Mouse (Mus musculus) embryonic facial prominence, embryonic 13.5 days (tissue): ENCODE measurements around the gene Gm49486. TPM values are rescaled to one million over a fixed set of nuclear protein-coding genes. Genes with fewer than 3 reads are reported as not detected.
"Not testable (repeated sequence)": the region's sequence is repeated elsewhere in the genome, so short reads cannot be mapped to it uniquely, and the experiment has no call there.

Experiments
- ATAC-seq: fragments of 200-750 bp; cut with Nextera tagmentation; 2 replicates; pipeline ENCODE4 v1.8.0; 2017; ENCODE audit warnings: low read depth; ENCODE audit not compliant: insufficient number of reproducible peaks, insufficient read depth, low FRiP score, low TSS enrichment
- H3K27ac ChIP-seq: fragments of 300-500 bp; sonication (generic); 2 replicates; pipeline ENCODE4 v1.5.1; 2015; ENCODE audit warnings: moderate library complexity, mild to moderate bottlenecking, inconsistent platforms
- H3K27me3 ChIP-seq: fragments of 300-500 bp; sonication (generic); 2 replicates; pipeline ENCODE4 v1.6.1; 2015; ENCODE audit warnings: mild to moderate bottlenecking, inconsistent platforms
- H3K36me3 ChIP-seq: fragments of 300-500 bp; sonication (generic); 2 replicates; pipeline ENCODE4 v1.6.1; 2015; ENCODE audit warnings: mild to moderate bottlenecking, inconsistent platforms
- H3K4me1 ChIP-seq: fragments of 300-500 bp; sonication (generic); 2 replicates; pipeline ENCODE4 v1.6.1; 2015; ENCODE audit warnings: inconsistent platforms
- H3K4me2 ChIP-seq: fragments of 300-500 bp; sonication (generic); 2 replicates; pipeline ENCODE4 v1.6.1; 2015; ENCODE audit warnings: moderate library complexity, mild to moderate bottlenecking, inconsistent platforms
- H3K4me3 ChIP-seq: fragments of 300-500 bp; sonication (generic); 2 replicates; pipeline ENCODE4 v1.5.1; 2015; ENCODE audit warnings: mild to moderate bottlenecking, inconsistent platforms
- H3K9ac ChIP-seq: fragments of 300-500 bp; sonication (generic); 2 replicates; pipeline ENCODE4 v1.6.1; 2015; ENCODE audit warnings: mild to moderate bottlenecking, inconsistent platforms
- H3K9me3 ChIP-seq: fragments of 300-500 bp; sonication (generic); 2 replicates; pipeline ENCODE4 v1.6.1; 2016; ENCODE audit warnings: inconsistent platforms
- WGBS: fragments of 180-500 bp; shearing (Covaris S2); methylation state at CpG from one replicate; pipeline ENCODE4 v1.1.7; 2015; ENCODE audit warnings: mixed read lengths; 5-methylcytosine and 5-hydroxymethylcytosine counted together
- polyA plus RNA-seq: library from polyadenylated mRNA; unstranded; fragments of >200 nt; fragmentation: Nextera tagmentation; extraction: Ambion mirVana; gene quantifications from 2 replicates; pipeline ENCODE4 v1.2.1, GENCODE M21; 2015

The Gm49486 gene
- polyA plus RNA-seq, 1 experiment from 2014 or later = 1.6 TPM

DNA sequence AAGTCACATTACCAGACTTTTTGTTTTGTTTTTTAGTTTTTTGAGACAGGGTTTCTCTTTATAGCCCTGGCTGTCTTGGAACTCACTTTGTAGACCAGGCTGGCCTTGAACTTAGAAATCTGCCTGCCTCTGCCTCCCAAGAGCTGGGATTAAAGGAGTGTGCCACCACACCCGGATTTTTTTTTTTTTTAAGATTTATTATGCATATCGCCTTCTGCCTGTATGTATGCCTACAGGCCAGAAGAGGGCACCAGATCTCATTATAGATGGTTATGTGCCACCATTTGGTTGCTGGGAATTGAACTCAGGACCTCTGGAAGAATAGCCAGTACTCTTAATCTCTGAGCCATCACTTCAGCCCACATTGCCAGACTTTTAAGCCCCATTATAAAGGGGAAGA is 3.4 kb upstream of the Gm49486 start:
- not testable (repeated sequence) for ATAC-seq

DNA sequence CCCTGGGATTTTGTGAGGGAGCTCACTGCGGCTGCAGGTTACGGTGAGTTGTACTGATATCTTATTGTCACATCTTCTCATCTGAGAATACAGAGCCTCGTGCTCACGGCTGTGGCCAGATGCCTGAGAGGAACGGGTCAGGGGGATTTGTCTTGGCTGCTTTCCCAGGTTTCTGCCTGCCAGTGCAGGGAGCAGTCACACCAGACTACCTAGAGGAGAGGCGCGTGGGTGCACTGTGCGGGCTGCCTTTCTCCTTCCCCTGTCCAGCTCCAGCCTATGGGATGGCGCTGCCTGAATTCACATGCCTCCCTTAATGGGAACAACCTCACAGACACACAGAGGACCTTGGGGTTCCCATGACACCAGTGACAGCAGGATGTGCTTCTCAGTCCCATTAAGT is 6.1 kb downstream of the Gm49486 start:
- Histone ChIP-seq H3K4me1 (peaks cover 2% of the 10 kb centered on the region; the same call in 1 of the 2 replicates), H3K4me2 (no peak overlapping the region), H3K36me3 (peaks cover 79% of the 10 kb centered on the region), H3K27me3 (no peaks in the 10 kb centered on the region), H3K9me3 (no peaks in the 10 kb centered on the region), H3K9ac (no peak overlapping the region), H3K27ac (no peak overlapping the region), H3K4me3 (no peak overlapping the region)
- ATAC-seq = no peak
- WGBS = 88% methylated on average over 9 of the region's 9 CpGs

More for the DNA sequence above, 3.4 kb upstream of the Gm49486 start:
- H3K27me3 ChIP-seq, H3K4me3 ChIP-seq, H3K4me2 ChIP-seq, H3K36me3 ChIP-seq, H3K9me3 ChIP-seq, H3K27ac ChIP-seq, H3K9ac ChIP-seq: not testable (repeated sequence)
- peaks cover 20% of the 10 kb centered on the region for H3K4me1 ChIP-seq
- WGBS = 65% methylated on average over 2 of the region's 2 CpGs

DNA sequence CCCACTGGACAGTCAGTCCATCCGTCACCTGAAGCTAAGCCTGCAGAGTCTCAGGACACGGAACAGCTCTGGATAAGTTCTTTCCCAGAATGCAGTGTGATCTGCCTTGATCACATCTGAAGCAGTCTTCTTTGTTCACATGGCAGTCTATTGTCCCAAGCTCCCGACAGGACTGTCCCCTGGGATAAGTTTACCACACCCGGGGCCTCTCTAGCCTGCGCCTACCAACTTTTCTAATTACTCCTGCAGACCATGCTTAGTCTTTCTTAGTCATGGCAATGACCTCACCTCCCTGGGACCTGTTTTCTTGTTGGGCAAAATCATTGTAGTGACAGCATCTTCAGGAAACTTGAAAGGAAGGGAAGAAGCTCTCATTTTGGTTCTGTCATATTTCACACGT is 8.8 kb downstream of the Gm49486 start:
- Histone ChIP-seq H3K9me3 (no peaks in the 10 kb centered on the region), H3K4me1 (no peaks in the 10 kb centered on the region; the same call in 1 of the 2 replicates), H3K4me2 (no peak overlapping the region), H3K27ac (no peak overlapping the region), H3K36me3 (peaks cover 85% of the 10 kb centered on the region), H3K9ac (no peak overlapping the region), H3K4me3 (no peak overlapping the region), H3K27me3 (no peaks in the 10 kb centered on the region)
- ATAC-seq = no peak
- WGBS = 84% methylated on average over 6 of the region's 6 CpGs

DNA sequence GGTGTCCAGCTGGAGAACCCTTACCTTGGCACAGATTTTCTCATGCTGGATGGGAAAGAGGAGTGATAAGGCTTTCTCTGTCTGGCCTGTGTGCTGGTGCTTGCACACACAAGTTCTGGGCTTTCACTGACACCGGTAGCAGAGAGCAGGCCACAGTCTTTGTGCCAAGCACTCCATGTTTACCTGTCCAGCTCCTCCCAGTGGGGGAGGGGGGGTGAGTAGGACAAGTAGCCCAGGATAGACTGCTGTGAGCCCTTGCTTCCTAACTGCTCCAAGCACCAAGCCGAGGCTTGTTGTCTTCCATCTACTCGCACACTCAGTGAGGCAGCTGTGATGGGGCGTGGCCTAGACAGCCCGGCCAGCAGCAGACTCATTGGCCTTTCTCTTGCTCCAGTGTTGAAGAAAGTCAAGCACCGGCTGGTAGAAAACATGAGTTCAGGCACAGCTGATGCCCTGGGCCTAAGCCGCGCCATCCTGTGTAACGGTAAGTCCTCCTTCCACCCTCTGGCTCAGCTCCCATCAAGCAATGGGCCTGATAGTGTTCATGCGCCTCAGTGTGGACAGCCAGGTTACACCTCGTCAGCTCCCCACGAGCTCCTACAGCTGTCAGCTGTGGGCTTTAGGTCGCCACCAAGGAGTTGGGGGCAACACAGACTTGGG is 13.5 kb downstream of the Gm49486 start:
- H3K4me3 ChIP-seq = no peak overlapping the region
- no peak overlapping the region for H3K4me2 ChIP-seq
- no peak for ATAC-seq
- no peaks in the 10 kb centered on the region for H3K9me3 ChIP-seq
- WGBS = 75% methylated on average over 13 of the region's 13 CpGs
- H3K27me3 ChIP-seq = no peaks in the 10 kb centered on the region
- H3K36me3 ChIP-seq = peaks cover 82% of the 10 kb centered on the region
- H3K27ac ChIP-seq = 0 out of 2 replicates have a peak overlapping the region, but pooled peaks have one; percentile 11
- peak overlapping the region; percentile 32; the same call in 1 of the 2 replicates for H3K9ac ChIP-seq
- H3K4me1 ChIP-seq = peaks cover 6% of the 10 kb centered on the region

DNA sequence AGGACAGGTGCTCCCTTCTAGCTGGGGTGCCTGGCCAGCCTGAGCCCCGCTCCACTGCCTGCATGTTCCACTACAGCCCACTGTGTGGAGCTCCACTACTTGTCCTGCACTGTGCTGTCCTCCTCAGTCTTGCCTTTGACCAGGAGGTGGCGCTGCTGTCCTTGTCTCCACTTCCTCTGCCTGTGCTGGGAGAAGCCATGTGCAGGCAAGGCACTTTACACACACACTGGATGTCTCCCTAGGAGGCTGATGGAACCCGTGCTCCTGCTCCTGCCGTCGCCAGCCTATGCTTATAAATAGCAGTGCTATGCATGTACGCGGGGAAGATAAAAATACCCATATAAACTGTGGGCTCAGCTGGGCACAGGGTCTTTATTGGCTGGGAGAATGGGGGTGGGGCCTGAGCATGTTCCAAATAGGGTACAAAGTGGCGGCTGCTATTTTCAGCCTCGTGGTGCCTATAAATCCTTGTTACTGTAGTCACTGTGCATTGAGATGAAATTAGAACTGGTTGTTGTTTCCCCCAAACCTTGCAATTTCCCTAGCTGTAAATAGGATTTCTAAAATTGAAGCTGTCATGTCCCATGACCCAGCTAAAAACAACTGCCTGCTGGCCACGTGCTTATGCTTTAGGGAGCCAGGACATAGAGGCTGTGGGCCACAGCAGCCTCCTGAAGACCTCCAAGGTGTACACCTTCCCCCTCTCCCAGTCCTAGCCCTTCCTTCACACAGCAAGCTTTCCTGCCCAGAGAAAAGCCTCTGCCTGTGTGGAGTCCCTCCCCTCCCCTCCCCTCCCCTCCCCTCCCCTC is 14.2 kb downstream of the Gm49486 start:
- peak overlapping the region; percentile 32; the same call in 1 of the 2 replicates for H3K9ac ChIP-seq
- H3K9me3 ChIP-seq = no peaks in the 10 kb centered on the region
- H3K4me1 ChIP-seq = peaks cover 6% of the 10 kb centered on the region
- peak; percentile 90 for ATAC-seq
- no peak overlapping the region for H3K4me2 ChIP-seq
- 0 out of 2 replicates have a peak overlapping the region, but pooled peaks have one; percentile 33 for H3K27ac ChIP-seq
- H3K36me3 ChIP-seq = peaks cover 83% of the 10 kb centered on the region
- H3K27me3 ChIP-seq = no peaks in the 10 kb centered on the region
- no peak overlapping the region for H3K4me3 ChIP-seq
- WGBS = 20% methylated on average over 10 of the region's 10 CpGs

DNA sequence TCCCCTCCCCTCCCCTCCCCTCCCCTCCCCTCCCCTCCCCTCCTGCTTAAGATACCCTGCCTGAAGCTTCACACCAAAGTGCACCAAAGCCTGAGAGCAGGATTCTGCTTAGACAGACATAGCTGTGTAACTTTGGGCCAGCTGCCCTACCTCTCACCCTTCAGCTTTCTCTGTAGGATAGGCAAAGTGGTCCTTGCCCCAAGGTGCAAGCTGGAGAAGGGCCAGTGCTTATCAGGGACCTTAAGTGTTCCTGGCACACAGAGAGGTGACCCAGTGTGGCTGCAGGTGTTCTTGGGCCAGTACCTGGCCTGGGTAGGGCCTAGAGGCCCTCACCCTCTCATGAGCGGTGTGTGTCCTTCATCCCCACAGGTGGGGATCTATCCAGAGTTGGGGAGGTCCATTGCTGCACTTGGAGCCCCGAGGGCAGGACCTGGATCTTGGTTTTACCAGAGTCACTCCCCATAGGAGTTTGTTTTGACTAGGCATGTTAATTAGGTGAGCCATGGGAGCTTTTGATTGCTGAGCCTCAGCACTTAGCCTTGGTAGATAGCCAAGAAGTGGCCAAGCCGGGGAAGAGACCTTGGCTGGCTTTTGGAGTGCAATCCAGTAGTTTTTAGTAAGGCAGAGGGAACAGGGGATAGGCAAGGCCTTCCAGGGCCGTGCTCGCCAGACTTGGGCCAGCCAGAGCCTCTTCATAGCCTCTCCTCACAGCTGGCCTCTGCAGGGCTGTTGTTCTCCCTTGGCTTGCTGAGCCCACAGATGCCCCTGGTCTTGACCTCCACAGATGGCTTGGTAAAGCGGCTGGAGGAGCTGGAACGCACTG is 15.1 kb downstream of the Gm49486 start:
- no peak for ATAC-seq
- Histone ChIP-seq H3K36me3 (peaks cover 83% of the 10 kb centered on the region), H3K9me3 (no peaks in the 10 kb centered on the region), H3K4me2 (no peak overlapping the region), H3K27ac (0 out of 2 replicates have a peak overlapping the region, but pooled peaks have one; percentile 11), H3K9ac (peak overlapping the region; percentile 22; the same call in 1 of the 2 replicates), H3K4me3 (no peak overlapping the region), H3K4me1 (peaks cover 6% of the 10 kb centered on the region), H3K27me3 (no peaks in the 10 kb centered on the region)
- 77% methylated on average over 7 of the region's 7 CpGs for WGBS

DNA sequence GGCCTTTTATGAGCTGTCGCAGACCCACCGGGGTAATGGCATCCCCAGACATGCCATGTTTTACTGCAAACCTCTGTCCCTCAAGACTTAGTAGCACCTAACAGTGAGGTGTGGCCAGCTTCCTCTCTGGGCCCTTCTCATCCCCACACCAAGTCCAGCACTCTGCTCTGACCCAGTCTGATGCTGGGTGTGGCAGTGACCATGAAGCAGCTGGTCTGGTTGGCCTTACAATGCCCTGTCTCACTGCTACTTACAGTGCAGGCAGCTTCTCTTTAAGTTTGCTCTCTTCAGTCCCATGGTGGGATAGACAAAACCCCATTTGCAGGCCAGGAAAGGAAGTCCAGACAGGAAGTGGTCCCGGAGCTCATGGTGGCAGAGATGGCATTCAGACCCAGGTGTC is 16.1 kb downstream of the Gm49486 start:
- no peak overlapping the region for H3K4me2 ChIP-seq
- no peaks in the 10 kb centered on the region for H3K27me3 ChIP-seq
- no peak overlapping the region for H3K4me3 ChIP-seq
- 93% methylated on average over 3 of the region's 3 CpGs for WGBS
- no peak overlapping the region for H3K27ac ChIP-seq
- ATAC-seq = no peak
- peaks cover 6% of the 10 kb centered on the region for H3K4me1 ChIP-seq
- no peaks in the 10 kb centered on the region for H3K9me3 ChIP-seq
- H3K9ac ChIP-seq = no peak overlapping the region
- peaks cover 77% of the 10 kb centered on the region for H3K36me3 ChIP-seq

DNA sequence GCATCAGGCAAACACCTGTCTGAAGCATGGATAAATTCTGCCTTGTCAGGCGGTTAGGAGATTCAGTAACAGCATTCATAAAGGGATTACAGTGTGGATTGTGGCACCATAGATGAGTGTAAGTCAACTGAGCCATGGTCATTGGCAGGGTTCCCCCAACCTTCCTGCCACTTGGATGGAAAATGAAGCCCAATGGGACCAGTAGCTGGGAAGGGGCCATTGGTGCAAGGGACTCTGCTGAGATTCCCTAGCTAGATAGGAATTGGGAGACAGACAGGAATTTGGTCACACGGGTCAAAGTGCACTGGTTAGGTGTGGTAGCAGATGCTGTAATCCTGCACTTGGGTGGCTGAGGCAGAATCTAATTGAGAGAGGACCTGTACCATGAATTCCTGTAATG is 21.0 kb downstream of the Gm49486 start:
- ATAC-seq = no peak
- Histone ChIP-seq H3K27ac (no peak overlapping the region), H3K9ac (no peak overlapping the region), H3K4me3 (no peak overlapping the region), H3K36me3 (peaks cover 42% of the 10 kb centered on the region), H3K4me2 (no peak overlapping the region), H3K9me3 (no peaks in the 10 kb centered on the region), H3K4me1 (peaks cover 27% of the 10 kb centered on the region), H3K27me3 (peaks cover 45% of the 10 kb centered on the region)
- 79% methylated on average over 2 of the region's 2 CpGs for WGBS

DNA sequence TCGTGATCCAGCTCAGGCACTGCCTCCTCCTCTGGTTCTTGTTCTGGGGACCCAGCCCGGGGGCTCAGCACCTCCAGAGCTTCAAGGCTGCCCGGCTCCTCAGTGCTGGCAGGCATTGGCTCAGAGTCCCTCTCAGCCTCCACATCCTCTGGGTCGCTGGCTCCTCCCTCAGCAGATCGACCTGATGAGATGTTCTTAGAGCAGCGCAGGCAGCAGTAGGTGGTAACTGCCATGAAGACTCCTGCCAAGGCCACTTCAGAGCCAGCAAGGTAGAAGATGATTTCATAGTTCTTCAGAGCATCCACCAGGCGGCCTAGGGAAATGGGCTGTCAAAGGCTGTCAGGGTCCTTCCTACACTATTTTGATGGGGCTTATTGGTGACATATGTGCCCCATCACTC is 22.0 kb downstream of the Gm49486 start:
- no peak overlapping the region for H3K27ac ChIP-seq
- peaks cover 45% of the 10 kb centered on the region for H3K27me3 ChIP-seq
- no peak for ATAC-seq
- H3K4me3 ChIP-seq = no peak overlapping the region
- H3K36me3 ChIP-seq = peaks cover 32% of the 10 kb centered on the region
- no peaks in the 10 kb centered on the region for H3K9me3 ChIP-seq
- H3K4me1 ChIP-seq = peaks cover 27% of the 10 kb centered on the region
- 49% methylated on average over 7 of the region's 7 CpGs for WGBS
- no peak overlapping the region for H3K4me2 ChIP-seq
- no peak overlapping the region for H3K9ac ChIP-seq

DNA sequence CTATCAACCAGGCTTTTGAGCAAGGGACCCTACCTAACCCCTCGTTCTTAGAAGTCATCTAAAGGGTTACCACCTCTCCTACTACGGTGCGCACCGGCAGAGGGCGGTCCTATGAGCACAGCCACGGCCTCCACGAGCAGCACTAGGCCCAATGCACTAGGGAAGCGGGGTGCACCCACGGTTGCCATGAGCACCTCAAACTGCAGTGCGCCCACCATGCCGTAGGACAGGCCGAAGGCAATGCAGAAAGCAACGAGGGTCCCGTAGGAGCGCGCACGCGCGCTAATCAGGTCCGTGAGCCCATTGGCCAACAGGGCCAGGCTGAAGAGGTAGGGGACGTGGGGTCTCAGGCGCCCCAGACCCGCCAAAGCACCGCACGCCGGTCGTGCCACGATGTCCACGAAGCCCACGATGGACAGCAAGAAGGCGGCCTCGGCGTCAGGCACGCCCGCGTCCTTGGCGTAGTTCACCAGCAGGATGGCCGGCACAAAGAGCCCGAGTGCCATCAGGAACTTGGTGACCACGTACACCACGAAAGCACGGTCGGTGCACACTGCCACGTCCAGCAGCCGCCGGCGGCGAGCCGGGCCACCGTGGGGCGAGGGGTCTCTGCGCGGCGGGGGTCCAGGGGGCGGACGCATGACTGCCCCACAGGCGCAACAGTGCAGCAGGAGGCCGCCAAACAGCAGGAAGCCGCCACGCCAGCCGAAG is 22.7 kb downstream of the Gm49486 start:
- Histone ChIP-seq H3K4me3 (peak overlapping the region; percentile 46), H3K4me1 (peaks cover 27% of the 10 kb centered on the region), H3K9ac (peak overlapping the region; percentile 77), H3K9me3 (no peaks in the 10 kb centered on the region), H3K36me3 (peaks cover 25% of the 10 kb centered on the region), H3K27me3 (peaks cover 45% of the 10 kb centered on the region), H3K4me2 (peak overlapping the region; percentile 79), H3K27ac (no peak overlapping the region)
- ATAC-seq = no peak
- WGBS = 1% methylated on average over 61 of the region's 61 CpGs

DNA sequence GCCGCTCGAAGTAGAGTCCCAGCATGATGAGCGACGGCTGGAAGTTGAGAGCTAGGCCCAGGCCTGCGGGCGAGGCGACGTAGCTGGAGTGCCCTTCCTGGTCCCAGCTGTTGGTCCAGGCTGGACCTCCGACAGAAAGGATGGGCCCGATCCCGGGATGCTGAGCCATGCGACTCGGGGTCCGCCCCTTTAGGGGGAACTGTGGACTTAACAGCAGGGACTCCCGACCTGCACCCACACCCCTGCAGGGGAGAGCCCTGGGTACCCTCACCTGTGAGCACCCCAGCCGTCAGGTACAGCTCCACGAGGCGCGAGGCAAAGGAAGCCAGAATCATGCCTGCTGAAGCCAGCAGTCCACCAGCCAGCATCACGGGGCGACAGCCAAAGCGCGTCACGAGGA is 23.4 kb downstream of the Gm49486 start:
- H3K27me3 ChIP-seq = peaks cover 45% of the 10 kb centered on the region
- H3K9ac ChIP-seq = peak overlapping the region; percentile 77
- 35% methylated on average over 24 of the region's 24 CpGs for WGBS
- peak overlapping the region; percentile 79 for H3K4me2 ChIP-seq
- no peaks in the 10 kb centered on the region for H3K9me3 ChIP-seq
- H3K4me1 ChIP-seq = peaks cover 27% of the 10 kb centered on the region
- H3K36me3 ChIP-seq = peaks cover 21% of the 10 kb centered on the region
- peak overlapping the region; percentile 46 for H3K4me3 ChIP-seq
- ATAC-seq = peak; percentile 52
- no peak overlapping the region for H3K27ac ChIP-seq
